Mouse (Mus musculus): ENCODE results near the gene Wdr17.

Wdr17 gene

GRCm38 (mm10) chr8:54600671-54601251 is 286.2 kb downstream of the Wdr17 start, which contains the start of gene Spata4:
Gene Spata4 (plus strand): TSS chr8:54600781.
- DNase-seq (ENCODE audit: low spot score in 2 of 2), result no peak

GRCm38 (mm10) chr8:54597386-54597785 is 289.6 kb downstream of the Wdr17 start:
- no peak for DNase-seq (ENCODE audit: low spot score in 2 of 2)

- no peak for DNase-seq (ENCODE audit: low spot score in 2 of 2)
These were observed 290.0 kb downstream of the Wdr17 start for GRCm38 (mm10) chr8:54596940-54597339.

- no peak for DNase-seq (ENCODE audit: low spot score in 2 of 2)
These were observed 290.9 kb downstream of the Wdr17 start for GRCm38 (mm10) chr8:54596051-54596450.

- DNase-seq (ENCODE audit: low spot score in 2 of 2), result no peak
These were observed 292.4 kb downstream of the Wdr17 start for GRCm38 (mm10) chr8:54594634-54595033.

GRCm38 (mm10) chr8:54582886-54583285 is 304.1 kb downstream of the Wdr17 start:
- DNase-seq (ENCODE audit: low spot score in 2 of 2), result no peak

GRCm38 (mm10) chr8:54581436-54581835 is 305.5 kb downstream of the Wdr17 start:
- DNase-seq (ENCODE audit: low spot score in 2 of 2), result no peak

Measured in natural killer cell, adult 2 months (primary cell).